Mouse (Mus musculus): ENCODE data around the gene Fign.

- TF ChIP-seq POLR2A (IDR thresholded peaks at IDR 0.05; ENCODE audit: borderline replicate concordance, extremely low read depth, low read depth, low read length) = no peak
- no peak for TF ChIP-seq CTCF (IDR thresholded peaks at IDR 0.05; ENCODE audit: insufficient read depth, low read length)
These were observed 2.3 kb downstream of the Fign start for GRCm38 (mm10) chr2:64095561-64095960.
